Mouse (Mus musculus) frontal cortex, adult (tissue): ENCODE data around the gene Cyp4a12b.
A peak's percentile ranks its signal among the peaks of the same experiment; 100 is the strongest.
"Not testable (repeated sequence)": the region's sequence is repeated elsewhere in the genome, so short reads cannot be mapped to it uniquely, and the experiment has no call there.

Experiments used
- ATAC-seq: cut with Nextera tagmentation; 2 replicates; pipeline ENCODE4 v1.9.2; 2017; ENCODE audit warnings: mild to moderate bottlenecking, moderate library complexity, mixed read lengths; ENCODE audit not compliant: low TSS enrichment

Cyp4a12b gene

GRCm38 (mm10) chr4:115411324-115411723 lies at the start of gene Cyp4a12b:
Gene Cyp4a12b, plus strand, starts transcription at chr4:115411624.
- ATAC-seq, result not testable (repeated sequence)

- ATAC-seq, result not testable (repeated sequence)
Observed at GRCm38 (mm10) chr4:115365624-115366023, 45.8 kb upstream of the Cyp4a12b start.

- ATAC-seq, result peak; percentile 89
Observed at GRCm38 (mm10) chr4:115368067-115368466, 43.4 kb upstream of the Cyp4a12b start.

GRCm38 (mm10) chr4:115396256-115396655 lies 15.2 kb upstream of the Cyp4a12b start:
- not testable (repeated sequence) for ATAC-seq

- not testable (repeated sequence) for ATAC-seq
Observed at GRCm38 (mm10) chr4:115396950-115397349, 14.5 kb upstream of the Cyp4a12b start.

GRCm38 (mm10) chr4:115450577-115451137 lies 39.2 kb downstream of the Cyp4a12b start:
- no peak for ATAC-seq

GRCm38 (mm10) chr4:115452304-115452703 lies 40.9 kb downstream of the Cyp4a12b start, which contains the start of gene Cyp4a30b:
Gene Cyp4a30b, plus strand, starts transcription at chr4:115452604.
- no peak for ATAC-seq

GRCm38 (mm10) chr4:115473585-115473984 lies 62.2 kb downstream of the Cyp4a12b start:
- not testable (repeated sequence) for ATAC-seq

GRCm38 (mm10) chr4:115476051-115476450 lies 64.6 kb downstream of the Cyp4a12b start:
- peak; percentile 84 for ATAC-seq

GRCm38 (mm10) chr4:115481006-115481652 lies 69.7 kb downstream of the Cyp4a12b start:
- ATAC-seq, result peak; percentile 65
